Mouse (Mus musculus): ENCODE measurements around the gene Cbx8.

The Cbx8 gene

DNA sequence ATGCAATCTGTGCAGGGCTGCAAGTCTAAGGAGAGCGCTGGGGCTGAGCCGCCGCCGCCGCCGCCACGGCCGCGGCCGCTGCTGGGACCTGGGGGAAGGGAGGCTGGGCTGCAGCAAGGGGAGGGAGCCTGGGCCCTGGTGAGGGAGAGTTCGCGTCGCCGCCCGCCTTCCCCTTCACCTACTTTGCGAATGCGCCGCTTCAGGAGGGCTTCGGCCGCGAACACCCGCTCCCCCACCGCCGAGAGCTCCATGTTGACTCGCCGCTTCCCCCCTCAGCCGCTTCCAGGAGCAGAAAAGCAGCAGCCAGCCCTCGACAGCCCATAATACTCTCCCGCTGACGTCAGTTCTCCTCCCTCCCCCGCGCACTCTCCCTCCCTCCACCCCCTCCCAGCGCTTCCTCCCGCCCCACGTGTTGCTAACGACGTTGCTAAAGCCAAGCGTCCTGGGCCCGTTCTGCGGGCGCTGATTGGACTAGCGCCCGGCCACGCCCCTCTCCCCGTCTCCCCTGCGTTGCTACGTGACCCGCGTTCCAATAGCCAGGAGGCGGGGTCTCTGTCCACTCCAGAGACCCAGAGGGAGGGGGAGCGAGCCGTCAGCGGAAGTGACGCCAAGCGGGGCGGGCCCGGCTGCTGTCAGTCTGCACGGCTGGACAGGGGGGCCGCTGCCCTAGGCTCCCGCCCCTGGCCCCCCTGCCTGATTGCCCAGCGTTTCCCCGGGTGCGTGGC lies at the start of gene Cbx8:
Gene Cbx8 (minus strand): TSS at position 370 of the 725 bp plus-strand sequence.
- DNase-seq, result peak; percentile 99 to 100

DNA sequence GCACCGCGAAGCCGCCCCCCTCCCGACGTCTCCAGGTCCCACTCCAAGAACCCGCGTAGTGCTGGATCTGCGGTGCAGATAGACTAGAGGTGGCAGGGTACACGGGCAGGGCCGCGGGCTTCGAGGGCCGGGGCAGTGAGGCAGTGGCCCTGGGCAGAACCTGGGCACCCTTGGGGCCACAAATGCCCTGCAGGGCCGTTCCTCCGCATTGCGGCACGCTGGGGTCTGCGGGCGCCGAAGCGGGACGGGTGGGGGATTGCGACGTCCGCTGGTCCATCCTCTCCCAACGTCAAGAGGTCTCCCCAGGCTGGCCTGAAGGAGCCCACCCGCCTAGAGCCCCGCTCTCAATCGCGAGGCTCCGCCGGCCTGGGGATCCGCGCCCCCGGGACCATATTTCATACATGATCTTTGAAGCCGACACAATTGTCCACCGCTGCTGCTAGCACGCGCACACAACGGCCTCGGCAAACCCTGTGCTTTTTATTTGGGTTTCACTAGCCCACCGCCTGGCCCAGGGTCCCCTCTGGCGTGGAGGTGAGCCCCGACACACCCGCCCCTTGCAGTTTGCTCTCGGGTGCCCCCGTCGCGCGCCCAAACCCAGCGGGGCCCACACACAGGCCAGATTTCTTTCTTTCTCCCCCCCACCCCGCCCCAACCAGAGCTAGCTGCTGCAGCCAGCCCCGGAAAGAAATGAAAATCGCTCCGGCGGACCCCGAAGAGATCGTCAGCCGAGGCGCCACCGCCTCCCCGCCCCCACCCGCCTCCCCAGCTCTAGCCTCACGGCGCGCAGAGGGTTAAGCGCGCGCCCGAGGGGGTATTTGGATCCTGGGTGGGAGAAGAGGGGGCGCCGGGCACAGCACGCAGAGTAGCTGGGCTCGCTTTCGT lies 49.5 kb upstream of the Cbx8 start:
- peak; percentile 14 to 39 for DNase-seq

DNA sequence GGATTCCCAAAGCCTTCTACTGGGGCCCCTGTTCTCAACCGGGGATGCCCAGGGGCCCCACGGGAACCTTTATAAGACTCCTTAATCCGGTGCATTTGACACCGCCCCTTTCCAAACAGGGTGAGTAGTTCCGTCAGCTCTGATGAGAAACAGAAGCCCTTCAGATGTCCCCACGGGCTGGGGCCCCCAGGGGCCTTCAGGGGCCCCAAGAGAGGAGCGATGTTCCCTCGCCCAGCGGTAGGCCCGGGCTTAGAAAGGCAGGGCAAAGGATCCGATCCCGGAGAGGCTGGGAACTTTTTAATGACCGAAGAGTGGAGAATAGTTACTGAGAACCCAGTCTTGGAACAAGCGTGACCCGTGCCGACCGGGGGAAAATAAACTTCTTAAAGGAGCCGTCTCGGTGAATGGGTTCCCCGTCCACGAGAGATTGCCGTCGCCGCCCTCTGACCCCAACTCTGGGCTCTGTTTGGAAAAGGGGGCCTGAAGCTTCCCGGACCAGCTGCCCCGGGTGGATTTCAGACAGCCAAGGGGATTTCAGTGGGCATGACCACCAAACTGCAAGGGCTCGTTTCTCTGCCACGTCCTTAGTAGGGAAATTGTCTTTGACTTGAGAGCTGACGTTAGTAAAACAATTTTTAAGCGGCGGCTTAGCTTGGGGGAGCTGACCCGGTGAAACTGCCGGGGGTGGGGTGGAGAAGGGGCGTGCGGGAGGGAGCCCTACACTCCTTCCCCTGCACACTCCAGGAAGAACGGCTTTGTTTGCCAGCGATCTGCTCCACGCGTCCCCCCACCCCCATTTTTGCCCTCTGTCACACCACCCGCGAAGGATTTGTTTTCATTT lies 48.7 kb upstream of the Cbx8 start:
- DNase-seq, result no peak

DNA sequence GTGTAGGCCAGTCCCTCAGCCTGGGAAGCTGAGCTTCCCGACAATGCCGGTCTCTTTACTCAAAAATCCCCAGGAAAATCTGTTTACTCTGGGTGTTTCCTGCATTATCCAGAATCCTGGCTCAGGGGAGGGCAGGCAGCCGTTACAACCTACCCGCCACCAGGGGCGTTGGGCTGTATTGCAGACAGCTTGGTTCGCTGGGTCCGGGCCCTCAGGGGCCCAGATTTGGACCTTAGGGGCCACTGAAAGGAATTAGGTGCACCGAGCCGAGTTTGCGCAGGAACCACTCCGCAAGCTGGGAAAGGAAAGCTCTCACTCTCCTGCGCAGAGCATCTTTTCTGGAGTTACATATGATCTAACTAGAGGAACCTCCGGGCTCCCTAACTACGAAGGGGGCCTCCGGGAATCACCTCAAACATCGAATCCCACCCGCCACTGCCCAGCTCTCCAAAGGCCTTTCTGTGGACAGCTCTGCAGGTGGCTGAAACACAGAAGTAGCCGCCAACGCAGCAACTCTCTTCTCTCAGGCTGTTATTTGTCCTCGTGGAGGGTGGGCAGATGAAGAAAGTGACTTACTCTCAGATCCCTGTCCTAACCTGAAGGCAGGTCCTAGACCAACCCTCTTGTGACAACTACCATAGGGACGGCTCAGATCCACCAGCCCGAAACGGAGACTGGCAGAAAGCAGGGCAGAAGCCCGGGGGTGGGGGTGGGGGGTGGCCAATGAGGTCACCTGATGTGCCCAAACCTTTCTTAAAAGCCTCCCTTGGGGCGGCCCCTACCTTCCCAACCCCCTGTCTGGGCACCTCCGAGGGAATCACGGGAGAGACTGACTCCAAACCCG lies 47.8 kb upstream of the Cbx8 start:
- peak; percentile 13 to 31 for DNase-seq

DNA sequence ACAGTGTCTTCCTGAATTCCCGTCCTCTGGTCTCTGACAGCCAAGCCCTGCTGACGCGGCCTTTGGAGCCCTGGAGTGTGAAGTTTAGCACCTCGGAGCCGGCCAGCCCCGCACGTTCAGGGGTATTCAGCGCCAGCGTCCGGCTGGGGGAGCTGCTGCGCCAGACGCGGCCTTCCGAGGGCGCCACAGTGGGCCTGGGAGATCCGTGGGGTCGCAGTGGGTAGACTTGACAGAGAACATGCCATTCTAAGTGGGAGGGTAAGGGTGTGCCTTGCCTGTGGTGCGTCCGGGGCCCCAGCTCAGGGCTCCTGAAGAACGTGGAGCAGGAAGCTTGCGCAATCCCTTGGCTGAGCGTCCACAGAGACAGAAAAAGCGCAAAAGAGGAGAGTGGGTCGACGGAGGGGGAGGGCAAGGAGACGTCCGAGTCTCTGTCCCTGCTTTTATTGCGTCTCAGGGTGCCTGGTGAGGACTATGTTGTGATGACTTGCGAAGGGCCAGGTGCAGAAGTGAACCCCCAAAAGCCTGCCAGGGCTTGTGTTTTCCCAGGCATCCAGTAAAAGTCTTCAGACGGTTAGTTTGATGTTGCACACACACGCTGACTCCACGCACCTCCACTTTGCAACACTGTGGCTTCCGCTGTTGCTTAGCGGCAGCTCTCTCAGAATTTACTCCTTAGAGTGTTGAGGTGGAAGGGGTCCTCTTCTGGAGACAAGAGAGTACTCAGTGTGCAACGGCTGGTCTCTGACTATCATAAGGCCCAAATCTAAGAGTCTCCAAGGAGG lies 46.7 kb upstream of the Cbx8 start:
- peak; percentile 19 to 32 for DNase-seq

DNA sequence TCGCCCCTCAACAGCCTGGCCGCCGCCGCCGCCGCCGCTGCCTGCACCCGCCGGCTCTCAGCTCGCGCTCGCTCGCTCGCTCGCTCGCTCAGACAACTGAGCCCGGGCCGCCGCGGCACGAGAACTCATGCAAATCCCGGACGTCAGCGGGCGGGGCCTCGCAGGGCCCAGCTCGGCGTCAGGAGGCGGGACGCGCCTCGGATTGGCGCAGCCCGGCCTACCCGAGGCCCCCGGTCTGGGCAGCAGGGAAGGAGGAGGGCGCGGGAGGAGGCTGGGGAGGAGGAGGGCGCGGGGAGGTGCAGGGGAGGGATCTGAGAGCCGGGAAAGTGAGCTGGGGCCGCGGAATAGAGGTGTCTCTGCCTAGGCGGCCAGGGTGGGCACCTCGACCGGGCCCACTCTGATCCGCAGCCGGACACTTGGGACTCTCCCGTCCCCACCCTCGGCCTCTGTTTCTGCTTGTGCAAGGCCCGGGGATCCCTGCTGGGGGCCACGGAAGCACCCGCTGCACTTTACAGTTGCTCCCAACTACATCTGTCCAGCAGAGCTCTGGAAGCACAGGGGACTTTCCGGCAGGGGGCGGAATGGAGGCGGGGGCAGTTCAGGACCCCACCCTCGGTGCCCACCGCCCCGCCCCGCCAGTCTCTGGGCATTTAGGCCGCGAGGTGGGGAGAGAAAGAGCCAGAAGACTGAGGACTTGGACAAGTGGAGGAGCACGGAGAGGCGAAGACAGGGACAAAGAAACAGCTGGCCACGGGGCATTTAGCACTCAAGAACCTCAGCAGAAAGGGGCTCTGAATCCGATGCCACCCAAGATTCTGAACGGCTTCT lies 45.6 kb upstream of the Cbx8 start, which contains the start of gene Cbx4:
Gene Cbx4 (minus strand): TSS at position 78 of the 828 bp plus-strand sequence.
- peak; percentile 90 to 93 for DNase-seq

DNA sequence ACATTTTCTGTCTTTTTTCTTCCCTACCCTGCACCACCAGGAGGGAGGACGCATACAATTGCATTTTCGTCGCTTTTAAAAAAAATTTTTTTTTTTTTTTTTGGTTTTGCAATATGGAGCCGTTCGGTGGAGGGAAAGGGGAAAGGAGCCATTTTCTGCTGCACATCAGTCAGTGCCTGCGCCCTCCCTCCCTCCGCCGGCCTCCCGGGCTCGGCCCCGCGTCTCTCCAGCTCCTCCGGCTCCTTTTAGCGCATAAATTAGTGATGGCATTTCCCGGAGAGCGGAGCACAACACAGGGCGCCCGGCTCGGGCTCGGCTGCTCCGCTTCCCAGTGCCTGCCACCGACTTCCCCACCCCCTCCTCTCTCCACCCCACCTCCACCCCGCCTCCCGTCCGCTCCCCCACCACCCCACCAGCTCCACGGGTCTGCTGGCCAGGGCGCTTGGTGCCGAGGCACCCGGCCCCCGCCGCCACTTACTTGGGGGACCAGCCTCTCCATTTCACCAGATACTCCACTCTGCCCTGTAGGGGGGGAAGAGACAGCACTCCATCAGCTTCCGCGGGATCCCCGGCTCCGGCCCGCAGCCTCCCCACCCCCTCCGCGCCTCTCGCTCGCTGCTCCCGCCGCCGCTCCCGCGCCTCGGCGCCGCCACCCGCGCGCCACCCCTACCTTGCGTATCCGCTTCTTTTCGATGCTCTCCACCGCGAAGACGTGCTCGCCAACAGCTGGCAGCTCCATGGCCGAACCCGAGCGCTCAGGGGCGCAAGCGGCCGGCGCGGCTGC lies 44.7 kb upstream of the Cbx8 start:
- peak; percentile 65 to 79 for DNase-seq

DNA sequence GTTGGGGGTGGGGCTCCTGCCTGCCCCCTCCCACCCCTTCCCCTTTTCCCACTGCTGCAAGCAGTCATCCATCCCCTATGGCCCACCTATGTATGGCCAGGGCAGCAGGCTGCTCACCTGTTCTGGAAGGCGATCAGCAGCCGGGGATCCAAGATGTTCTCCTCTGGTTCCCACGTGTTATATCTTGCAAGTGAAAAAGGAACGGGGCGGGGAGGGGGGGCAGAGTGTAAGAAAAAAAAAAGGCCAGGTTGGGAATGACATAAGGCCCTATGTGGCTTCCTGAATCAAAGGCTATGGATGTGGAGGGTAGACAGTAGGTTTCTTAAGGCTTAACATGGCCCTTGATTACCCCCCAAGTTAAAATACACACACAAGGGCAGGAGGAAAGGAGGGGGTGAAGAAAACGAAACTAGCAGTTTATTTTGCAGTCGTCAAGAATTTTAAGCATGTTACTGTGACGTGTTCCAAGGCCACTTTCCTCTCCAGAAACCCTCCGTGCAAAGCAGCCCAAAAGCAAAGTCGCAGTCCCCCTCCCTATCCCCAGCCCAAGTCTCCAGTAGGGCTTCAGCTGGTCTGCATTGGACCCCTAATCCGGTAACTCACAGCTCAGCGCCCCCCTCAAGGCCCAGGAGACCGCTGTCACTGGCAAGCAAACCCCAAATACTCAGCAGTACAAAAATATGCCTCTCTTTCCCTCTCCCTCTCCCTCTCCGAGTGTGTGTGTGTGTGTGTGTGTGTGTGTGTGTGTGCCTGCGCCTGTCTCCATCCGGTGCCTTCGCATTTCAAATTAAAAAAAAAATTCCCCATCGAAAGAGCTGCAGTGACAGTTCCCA lies 43.9 kb upstream of the Cbx8 start:
- peak; percentile 46 to 56 for DNase-seq

DNA sequence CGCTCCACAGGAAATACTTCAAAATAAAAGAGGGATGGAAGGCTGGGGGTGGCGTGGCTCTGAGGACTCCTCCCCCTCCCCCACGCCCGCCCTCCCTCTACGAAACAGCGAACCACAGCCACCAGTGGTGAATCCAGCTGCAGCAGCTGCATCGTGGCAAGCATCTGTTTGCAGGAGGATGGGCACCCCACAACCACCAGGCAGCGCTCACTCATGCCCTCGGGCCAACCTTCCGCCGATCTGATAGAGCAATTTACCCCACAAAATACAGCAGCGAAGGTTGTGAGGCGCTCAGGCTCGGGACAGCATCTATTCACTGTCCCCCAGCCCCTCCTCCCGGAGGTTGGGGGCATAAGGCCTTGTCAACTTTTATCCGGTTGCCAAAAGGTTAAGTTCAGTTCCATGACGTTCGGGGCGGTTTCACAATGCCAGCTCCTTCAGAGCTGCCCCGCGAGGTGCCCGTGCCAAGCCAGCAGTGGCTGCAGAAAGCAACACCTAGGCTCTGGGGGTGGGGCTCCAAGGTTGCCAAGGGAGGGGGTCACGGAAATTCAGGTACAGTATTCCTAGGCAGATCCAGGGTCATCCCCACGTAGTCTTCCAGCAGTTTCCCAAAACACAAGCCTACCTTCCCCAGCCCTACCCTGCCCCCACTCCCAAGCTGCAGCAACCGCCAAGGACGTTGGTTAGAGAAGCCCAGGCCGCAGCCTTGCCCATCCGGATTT lies 43.1 kb upstream of the Cbx8 start:
- DNase-seq, result peak; percentile 46 to 52

DNA sequence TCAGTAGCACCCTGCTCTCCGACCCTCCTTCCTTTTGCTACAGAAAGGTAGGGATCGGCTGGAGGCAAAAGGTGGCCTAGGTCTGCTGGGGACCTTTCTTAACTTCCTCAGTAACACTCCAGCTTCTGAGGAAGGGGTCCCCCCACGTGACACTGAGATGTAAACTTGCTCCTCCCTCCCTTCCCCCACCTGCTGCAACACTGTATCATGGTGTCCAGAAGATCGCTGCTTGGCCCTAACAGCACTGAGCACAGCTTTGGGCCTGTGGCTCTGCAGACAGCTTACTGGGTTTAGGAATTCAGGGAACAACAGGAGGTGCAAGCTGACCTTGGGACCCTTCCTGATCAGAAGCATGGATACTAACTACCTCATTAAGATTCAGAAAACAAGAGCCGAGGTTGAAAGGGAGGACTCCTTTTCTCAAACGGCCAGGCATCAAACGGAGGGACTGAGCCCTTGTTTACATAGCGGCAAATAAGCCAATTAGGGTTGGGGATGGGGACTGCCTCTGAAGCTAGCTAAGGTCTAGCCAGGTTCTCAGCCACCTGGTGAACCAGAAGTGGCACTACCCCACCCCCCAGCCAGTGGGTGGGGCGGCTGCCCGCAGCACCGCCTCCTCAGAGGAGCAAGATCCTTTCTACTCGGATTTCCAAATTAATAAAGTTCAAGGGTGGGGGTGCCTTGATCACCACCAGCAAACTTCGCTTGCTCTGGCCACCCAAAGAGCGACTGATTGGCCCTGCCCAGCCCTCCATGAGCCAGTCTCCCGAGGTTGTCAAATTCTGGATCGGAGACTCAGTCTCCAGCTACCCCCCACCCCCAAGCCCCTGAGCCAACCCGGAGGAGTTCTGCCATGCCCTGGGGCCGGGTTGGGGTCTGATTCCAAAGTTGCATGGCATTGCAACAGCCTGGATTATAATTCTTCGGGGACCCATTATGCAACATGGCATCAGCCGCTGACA lies 42.1 kb upstream of the Cbx8 start:
- DNase-seq, result peak in 1 of 2 experiments; percentile 22

DNA sequence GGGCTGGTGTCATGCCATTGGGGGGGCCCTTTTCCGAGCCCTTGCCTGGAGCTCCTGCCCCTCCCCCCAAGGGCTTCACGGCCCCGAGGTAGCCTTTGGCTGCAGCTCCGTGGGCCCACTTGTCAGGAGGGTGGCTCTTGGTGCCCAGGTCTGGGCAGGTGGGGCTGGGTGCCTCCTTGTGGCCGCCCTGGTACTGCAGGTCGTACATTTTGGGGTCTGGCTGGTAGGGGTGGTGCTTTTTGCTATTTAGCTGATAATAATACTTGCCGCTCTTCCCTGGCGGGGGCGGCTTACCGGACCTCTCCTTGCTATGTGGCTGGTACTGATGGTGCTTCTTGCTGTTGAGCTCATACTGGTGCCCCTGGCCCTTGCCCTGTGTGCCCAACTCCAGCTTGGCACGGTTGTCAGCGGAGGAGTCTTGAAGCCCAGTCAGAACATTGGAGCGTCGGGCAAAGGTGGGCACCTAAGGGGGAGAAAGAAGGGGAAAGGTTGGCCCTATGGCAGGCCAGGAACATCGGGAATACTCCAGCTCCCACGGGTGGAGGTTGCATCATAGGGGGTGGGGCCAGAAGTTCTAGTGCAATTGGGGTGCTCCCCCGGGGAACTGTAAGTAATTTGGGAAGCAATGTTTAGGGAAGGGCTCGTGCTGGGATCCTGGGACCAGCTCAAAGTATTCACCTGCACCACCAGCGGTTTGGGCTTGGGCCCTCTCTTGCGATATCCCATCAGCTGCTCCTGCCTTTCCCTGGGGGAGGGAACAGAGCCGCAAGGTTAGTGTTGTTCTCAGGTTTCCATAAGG lies 41.3 kb upstream of the Cbx8 start:
- peak; percentile 30 to 59 for DNase-seq

DNA sequence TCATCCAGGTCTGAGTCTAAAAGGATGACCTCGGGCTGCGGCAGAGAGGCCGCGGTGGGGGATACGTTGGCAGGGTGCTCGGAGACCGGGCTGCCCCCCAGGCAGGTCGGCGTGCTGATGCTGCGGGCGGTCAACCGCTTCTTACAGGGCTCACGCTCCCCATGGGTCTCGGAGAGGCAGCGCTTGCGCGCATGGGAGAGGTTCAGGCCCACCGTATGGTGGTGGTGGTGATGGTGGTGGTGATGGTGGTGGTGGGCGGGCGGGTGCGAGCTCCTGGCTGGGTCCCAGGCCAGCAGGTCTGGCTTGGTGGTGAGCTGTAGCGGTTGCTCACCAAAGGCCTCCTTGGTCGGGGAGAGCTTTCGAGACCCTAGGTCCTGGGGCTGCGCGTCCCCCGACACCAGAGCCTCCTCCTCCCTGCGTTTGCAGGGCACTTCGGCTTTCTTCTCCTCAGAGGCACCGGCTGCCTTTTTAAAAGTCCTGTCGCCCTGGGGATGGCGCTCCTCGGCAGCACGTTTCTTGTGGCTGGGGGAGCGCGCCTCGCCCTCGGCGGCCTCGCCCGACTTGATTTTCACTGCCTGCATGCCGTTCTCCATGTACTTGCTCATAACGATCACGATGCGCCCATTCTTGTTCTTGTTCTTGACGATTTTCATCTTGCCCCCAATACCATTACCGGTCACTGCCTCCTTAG lies 40.5 kb upstream of the Cbx8 start:
- peak in 1 of 2 experiments; percentile 20 for DNase-seq

DNA sequence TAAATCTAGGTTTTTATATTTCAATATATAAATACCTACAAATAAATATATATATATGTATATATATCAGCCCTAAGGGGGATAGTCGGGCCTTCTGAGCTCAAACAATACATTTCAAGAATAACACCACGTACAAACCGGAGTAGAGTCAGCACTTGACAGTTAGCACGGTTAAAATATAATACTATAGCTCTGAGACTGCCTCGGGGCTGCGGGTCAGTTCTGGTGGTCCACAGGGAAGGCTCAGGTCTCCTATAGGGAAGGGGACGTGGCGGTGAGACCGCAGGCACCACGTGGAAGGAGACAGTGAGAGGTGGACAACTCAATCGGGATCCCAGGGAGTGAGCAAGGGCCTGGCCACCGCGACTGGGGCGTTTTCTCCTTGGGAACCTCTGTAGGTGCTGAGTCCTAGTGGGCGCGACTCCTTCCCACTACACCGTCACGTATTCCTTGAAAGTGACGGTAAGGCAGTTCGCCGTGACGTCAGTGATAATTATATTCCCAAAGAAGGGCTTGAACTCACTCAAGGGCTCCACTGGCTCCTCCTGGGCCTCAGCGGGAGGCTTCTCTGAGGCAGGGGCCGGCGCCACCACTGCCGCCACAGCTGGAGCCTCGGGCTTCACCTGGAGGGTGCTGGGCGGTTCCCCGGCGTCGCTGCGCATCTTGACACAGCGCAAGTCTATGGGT lies 39.8 kb upstream of the Cbx8 start:
- no peak for DNase-seq

DNA sequence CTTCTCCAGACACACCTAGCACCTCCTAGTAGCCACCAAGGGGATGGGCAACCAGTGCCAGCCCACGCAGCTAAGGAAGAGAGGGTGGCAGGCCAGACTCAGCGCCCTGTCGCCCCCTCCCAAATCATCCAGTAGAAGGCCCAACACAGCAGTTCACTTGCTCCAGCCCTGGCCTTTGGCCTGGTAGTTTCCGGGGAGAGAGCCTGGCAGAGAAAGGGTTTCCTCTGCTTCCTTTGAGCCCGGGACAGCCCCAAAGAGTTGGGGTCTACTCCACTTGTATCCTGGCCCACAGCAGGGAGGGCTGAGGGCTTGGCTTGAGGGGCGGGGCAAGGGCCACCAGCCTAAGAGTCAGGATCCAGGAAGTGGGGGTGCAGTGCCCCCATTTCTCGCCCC lies 38.7 kb upstream of the Cbx8 start:
- DNase-seq, result no peak

Data from cerebellum, adult 18-20 months (tissue).